Mouse (Mus musculus) megakaryocyte-erythroid progenitor cell, adult 5-6 weeks (primary cell): ENCODE measurements around the gene Gm382. TPM values are rescaled to one million over a fixed set of nuclear protein-coding genes. Genes with fewer than 3 reads are reported as not detected.

ENCODE experiments used
- ATAC-seq: replicated peaks from 2 replicates; pipeline ENCODE4 v1.8.0; 2016; ENCODE audit warnings: mild to moderate bottlenecking, inconsistent platforms; ENCODE audit not compliant: severe bottlenecking, poor library complexity, low FRiP score, low TSS enrichment
- total RNA-seq, 2 experiments: library from RNA; stranded (forward) in 1 of 2; stranded (reverse) in 1 of 2; fragments of 200-1000, 215-1000 nt in 1 of 2; fragments of >200 nt in 1 of 2; fragmentation: Nextera tagmentation in 1 of 2; gene quantifications; 2 replicates each; pipeline ENCODE4 v1.2.3; 2014 to 2017

The Gm382 gene
- total RNA-seq (2014; fragmentation: Nextera tagmentation), result not detected in 2 replicates
- total RNA-seq (2017), result not detected in 2 replicates

DNA sequence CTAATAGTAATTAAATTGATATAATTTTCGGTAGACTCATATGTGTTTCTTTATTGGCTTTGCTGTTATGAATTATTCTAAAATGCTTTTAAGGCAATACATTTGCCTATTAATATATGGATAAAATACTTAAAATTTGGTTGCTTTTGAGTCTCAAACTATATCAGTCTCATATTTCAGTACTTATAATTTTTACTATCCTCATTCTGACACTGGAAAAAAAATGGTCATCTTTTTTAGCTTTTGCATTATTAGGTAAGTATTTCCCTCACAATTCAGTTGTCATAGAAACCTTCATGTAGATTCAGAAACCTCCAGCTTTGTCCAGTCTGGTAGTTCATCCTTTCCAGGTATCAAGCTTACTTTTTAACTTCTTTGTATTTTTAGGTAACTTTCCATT lies at the start of gene Gm382:
TSS of gene Gm382 (plus strand) at position 301 of the 400 bp plus-strand sequence.
- ATAC-seq, result no peak

DNA sequence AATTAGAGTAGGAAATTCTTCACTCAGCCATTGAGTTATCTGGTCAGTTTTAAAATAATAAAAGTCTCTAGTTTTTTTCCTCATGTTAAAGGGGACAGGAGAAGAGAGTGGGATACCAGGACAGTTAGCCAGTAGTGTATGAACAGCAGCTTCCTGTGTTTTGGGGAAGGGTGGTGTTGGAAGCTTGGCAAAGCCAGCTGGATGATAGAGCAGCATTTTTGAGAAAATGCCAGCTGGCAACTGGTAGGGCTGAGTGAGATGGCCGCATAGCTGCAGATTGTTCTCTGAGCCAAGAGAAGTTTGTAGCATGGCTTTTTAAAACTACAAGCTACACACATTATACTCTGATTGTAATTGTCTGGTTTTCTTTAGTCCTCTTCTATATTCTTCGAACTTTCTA lies 30.4 kb downstream of the Gm382 start:
- no peak for ATAC-seq

DNA sequence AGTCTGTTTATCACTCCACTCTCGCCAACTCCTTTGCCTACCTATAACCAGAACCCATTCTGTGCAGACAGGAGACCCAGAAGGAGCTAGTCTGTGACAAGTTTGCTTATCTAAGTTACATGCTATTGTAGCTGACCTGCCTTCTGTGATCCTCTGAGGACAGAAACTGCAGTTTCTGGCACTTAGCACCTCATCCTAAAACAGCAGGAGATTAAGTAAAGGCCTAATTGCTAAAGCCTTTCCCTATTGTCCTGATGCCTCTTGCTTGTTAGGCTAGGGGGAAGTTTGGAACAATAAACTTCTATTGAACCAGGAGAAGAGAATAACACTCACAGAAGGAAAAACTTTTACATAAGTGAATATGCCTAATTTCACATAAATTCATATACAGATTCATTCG lies 51.5 kb downstream of the Gm382 start:
- ATAC-seq, result no peak

DNA sequence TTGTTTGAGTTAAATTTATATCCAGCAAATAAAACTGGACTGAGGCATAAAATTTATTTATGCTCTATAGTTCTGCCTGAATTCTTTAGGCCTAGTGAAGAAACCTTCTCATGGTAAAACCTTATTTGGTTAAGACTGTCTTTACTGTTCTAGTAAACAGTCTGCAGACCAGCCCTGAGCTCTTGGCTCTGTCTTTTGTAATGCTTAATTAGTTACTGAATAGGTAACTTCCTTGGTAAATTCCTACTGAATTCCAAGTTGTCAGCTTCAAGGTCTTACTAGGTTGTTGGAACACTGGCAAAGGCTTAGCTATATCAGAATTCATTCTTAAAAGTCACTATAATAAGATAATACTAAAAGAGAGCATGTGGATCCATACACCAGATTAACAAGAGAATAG lies 53.3 kb downstream of the Gm382 start:
- no peak for ATAC-seq

DNA sequence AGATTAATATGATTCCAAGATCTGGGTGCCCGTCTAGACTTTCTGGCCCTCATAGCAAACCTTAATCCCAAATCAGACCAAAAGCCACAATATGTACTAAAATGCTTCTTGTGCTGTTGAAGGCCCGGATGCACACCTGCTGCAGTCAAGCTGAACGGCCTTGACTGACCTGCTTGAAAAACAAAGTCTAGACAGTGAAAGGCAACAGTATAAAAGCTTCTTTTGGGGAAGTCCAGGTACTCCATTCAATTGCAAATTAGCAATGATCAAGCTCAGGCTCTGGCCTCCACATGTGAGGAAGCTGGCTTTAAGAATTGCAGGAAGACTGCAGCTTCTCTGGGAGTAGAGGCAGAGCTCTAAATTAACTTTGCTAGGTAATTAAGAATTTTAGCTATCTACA lies 54.2 kb downstream of the Gm382 start:
- ATAC-seq, result no peak

DNA sequence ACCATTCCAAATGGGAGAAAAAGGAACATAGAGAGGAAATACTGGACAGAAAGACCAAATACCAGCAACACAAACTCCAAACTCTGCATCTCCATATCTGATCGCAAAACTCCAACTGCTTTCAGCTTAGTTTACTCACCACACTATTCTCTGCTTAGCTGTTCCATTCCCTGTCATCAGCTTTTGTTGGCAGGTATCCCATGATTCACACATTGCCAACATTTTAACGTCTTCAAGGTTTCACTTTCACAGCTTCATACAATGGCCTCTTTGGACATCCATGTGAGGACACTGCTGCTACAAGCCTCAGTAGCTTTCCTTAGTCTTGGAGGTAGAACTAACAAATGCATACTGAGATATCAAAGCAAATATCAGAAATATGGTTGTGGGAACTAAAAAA lies 64.6 kb downstream of the Gm382 start:
- ATAC-seq, result no peak

Other genes starting within 250 kb of the Gm382 start
- not detected in 2 replicates for gene 4932411N23Rik, start 224.1 kb upstream of the Gm382 start, total RNA-seq (2014; fragmentation: Nextera tagmentation)
- gene 4932411N23Rik, start 224.1 kb upstream of the Gm382 start, total RNA-seq (2017), result not detected in 2 replicates